Mouse (Mus musculus): ENCODE results near the gene Ip6k1.

DNA sequence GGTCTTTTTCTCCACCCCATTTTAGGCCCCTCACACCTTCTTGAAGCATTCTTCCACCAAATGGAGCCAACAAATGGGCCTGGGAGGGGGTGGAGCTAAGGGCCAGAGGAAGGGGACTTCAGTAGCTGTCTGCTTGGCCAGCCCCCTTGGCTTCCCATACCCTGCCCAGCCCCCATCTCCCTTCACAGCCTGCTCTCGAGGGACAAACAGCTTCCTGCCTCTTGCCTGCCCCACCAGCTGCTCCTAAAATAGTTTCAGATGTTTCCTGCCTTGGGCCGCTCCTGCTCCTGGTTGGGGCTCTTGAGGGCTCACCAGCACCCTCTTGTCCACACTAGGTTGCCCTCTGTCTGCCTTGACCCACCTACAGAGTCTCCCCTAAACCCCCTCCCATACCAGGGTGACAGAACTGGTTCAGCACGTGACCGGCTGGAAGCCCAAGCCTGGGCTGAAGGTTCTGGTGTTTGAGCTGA is 18.8 kb upstream of the Ip6k1 start:
- no peak for TF ChIP-seq POU5F1 (IDR thresholded peaks at IDR 0.05; ENCODE audit: borderline replicate concordance, low read length)
- TF ChIP-seq CTCF (conservative IDR thresholded peaks at IDR 0.05; ENCODE audit: low read length) = no peak
